Mouse (Mus musculus) C3H10T1/2 (cell line): ENCODE measurements around the gene Gpr22. TPM values are rescaled to one million over a fixed set of nuclear protein-coding genes. Genes with fewer than 3 reads are reported as not detected.

Experiments used
- polyA plus RNA-seq, 2 experiments: library from polyadenylated mRNA; unstranded; fragments of >200 nt; fragmentation: generic; extraction: Trizol; gene quantifications; one replicate each; pipeline ENCODE4 v1.2.1; 2012; ENCODE audit warnings: missing spikeins in 2 of 2

Gene Gpr22
- under 1 TPM in 1 of 2 experiments, not detected in 1; 0.07 TPM for polyA plus RNA-seq

DNA sequence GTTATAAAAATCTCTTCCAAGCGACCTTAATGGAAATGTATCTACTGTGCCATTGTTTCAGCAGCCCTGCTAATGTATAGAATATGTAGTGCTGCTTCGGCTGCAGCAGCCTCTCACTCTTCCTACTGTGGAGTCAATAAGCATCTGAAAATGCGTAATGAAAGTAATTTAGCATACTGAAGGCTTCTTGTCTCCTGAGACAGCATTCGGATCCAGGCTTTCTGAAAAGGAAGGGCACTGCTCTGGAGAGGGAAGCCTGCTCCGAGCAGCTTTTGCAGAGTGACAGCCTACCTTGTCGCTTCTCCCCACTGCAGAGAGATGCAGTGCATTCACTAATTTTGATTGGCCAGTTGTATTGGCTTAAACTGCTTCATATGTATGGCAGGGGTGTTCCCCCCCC lies at the start of gene Gpr22:
Gpr22 (minus strand) TSS at position 348 of the 400 bp plus-strand sequence.

Other genes starting within 250 kb of the Gpr22 start
- gene Cbll1, start 214.3 kb downstream of the Gpr22 start, polyA plus RNA-seq: 1 to 10 TPM; 1.8 to 5.2 TPM
- gene Slc26a4, start 154.0 kb downstream of the Gpr22 start, polyA plus RNA-seq: not detected
- gene Bcap29, start 79.3 kb downstream of the Gpr22 start, polyA plus RNA-seq: 1 to 10 TPM in 1 of 2 experiments, under 1 TPM in 1; 0.47 to 3.0 TPM
- gene Dus4l, start 59.1 kb downstream of the Gpr22 start, polyA plus RNA-seq: 1 to 10 TPM in 1 of 2 experiments, under 1 TPM in 1; 0.75 to 2.5 TPM
- 1 to 10 TPM in 1 of 2 experiments, under 1 TPM in 1; 0.73 to 9.1 TPM for gene Cog5, start 59.1 kb downstream of the Gpr22 start, polyA plus RNA-seq
- 10 to 100 TPM in 1 of 2 experiments, 1 to 10 TPM in 1; 1.3 to 35.9 TPM for gene Hbp1, start 236.6 kb upstream of the Gpr22 start, polyA plus RNA-seq